Mouse (Mus musculus) cerebellum, postnatal 10 days (tissue): ENCODE measurements around the gene Hebp1.

Source experiments
- DNase-seq, 2 experiments: peaks; one replicate each; pipeline ENCODE4 v3.0.0; 2021; ENCODE audit warnings: mixed read lengths in 2 of 2

Gene Hebp1

GRCm38 (mm10) chr6:135197921-135198532 is at the start of gene Hebp1, which contains the start of gene Fam234b:
Gene Hebp1 (minus strand): TSS chr6:135198022.
Gene Fam234b (plus strand): TSS chr6:135197977.
- DNase-seq = peak; percentile 93 to 95

GRCm38 (mm10) chr6:135245586-135245985 is 47.8 kb upstream of the Hebp1 start:
- DNase-seq = no peak

GRCm38 (mm10) chr6:135240361-135240760 is 42.5 kb upstream of the Hebp1 start:
- no peak for DNase-seq

- no peak for DNase-seq
These were observed 40.4 kb upstream of the Hebp1 start for GRCm38 (mm10) chr6:135238211-135238610.

- DNase-seq = no peak
These were observed 39.5 kb upstream of the Hebp1 start for GRCm38 (mm10) chr6:135237326-135237725.

- no peak for DNase-seq
These were observed 38.8 kb upstream of the Hebp1 start for GRCm38 (mm10) chr6:135236576-135236975.

GRCm38 (mm10) chr6:135235742-135236141 is 37.9 kb upstream of the Hebp1 start:
- no peak for DNase-seq

GRCm38 (mm10) chr6:135232443-135233182 is 34.8 kb upstream of the Hebp1 start:
- DNase-seq = no peak

- DNase-seq = no peak
These were observed 32.8 kb upstream of the Hebp1 start for GRCm38 (mm10) chr6:135230586-135230985.

GRCm38 (mm10) chr6:135228465-135228941 is 30.7 kb upstream of the Hebp1 start:
- no peak for DNase-seq

- no peak for DNase-seq
These were observed 26.1 kb upstream of the Hebp1 start for GRCm38 (mm10) chr6:135223786-135224416.

GRCm38 (mm10) chr6:135219916-135220315 is 22.1 kb upstream of the Hebp1 start:
- DNase-seq = peak in 1 of 2 experiments; percentile 54

- no peak for DNase-seq
These were observed 20.5 kb upstream of the Hebp1 start for GRCm38 (mm10) chr6:135218330-135218729.

- DNase-seq = no peak
These were observed 14.8 kb upstream of the Hebp1 start for GRCm38 (mm10) chr6:135212666-135213065.

- no peak for DNase-seq
These were observed 13.3 kb upstream of the Hebp1 start for GRCm38 (mm10) chr6:135211169-135211568.

GRCm38 (mm10) chr6:135206909-135207308 is 9.1 kb upstream of the Hebp1 start:
- no peak for DNase-seq

- no peak for DNase-seq
These were observed 8.0 kb upstream of the Hebp1 start for GRCm38 (mm10) chr6:135205802-135206201.

GRCm38 (mm10) chr6:135204869-135205268 is 7.0 kb upstream of the Hebp1 start:
- no peak for DNase-seq

- peak; percentile 18 to 41 for DNase-seq
These were observed 5.9 kb upstream of the Hebp1 start for GRCm38 (mm10) chr6:135203737-135204136.

- DNase-seq = no peak
These were observed 4.8 kb upstream of the Hebp1 start for GRCm38 (mm10) chr6:135202668-135203067.

GRCm38 (mm10) chr6:135200122-135200957 is 2.5 kb upstream of the Hebp1 start:
- DNase-seq = no peak

GRCm38 (mm10) chr6:135198726-135199125 is 904 bp upstream of the Hebp1 start:
- DNase-seq = peak in 1 of 2 experiments; percentile 22

GRCm38 (mm10) chr6:135197446-135197845 is 376 bp downstream of the Hebp1 start:
- DNase-seq = no peak
